Mouse (Mus musculus): ENCODE data around the gene Capzb. TPM values are rescaled to one million over a fixed set of nuclear protein-coding genes. Genes with fewer than 3 reads are reported as not detected.

Capzb gene
- polyA plus RNA-seq, 1 experiment from 2014 or later: 249 TPM

DNA sequence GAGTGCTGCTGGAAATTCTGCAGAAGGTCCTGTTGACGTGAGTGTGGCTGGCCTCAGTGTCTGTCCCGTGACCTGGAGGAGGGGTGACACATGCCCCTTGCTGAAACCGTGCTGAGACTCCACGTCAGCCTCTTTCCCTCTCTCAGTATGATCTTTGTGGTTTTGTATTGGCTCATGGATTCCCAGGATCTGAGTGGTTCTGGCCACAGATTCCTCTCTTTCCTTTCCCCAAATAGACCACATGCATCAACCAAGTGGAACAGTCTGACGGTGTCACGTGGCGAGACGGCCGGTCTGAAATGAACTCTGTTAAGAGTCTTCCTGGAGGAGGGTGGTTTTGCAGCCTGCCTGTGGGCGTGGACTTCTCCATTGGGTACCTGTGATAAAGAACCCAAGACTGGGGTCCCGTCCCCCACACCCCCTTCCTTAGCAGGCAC is 21.3 kb downstream of the Capzb start:
- no peak overlapping the region for H3K27ac ChIP-seq
- ATAC-seq (ENCODE audit: low FRiP score) (no peak), DNase-seq (ENCODE audit: low spot score) (no peak)
- H3K27me3 ChIP-seq (ENCODE audit: control insufficient read depth, insufficient read depth, low read length): no peaks in the 10 kb centered on the region
- WGBS: 69% methylated on average over 11 of the region's 11 CpGs
- peaks cover 19% of the 10 kb centered on the region for H3K4me1 ChIP-seq (replicated peaks; ENCODE audit: control insufficient read depth, insufficient read depth, low read length)
- H3K4me3 ChIP-seq (replicated peaks; ENCODE audit: low read length): no peak overlapping the region
- 0 out of 2 replicates have a peak, but pooled peaks cover 7% of the 10 kb centered on the region for H3K36me3 ChIP-seq (replicated peaks; ENCODE audit: control insufficient read depth, insufficient read depth)
- H3K9me3 ChIP-seq (ENCODE audit: control insufficient read depth, low read length): no peaks in the 10 kb centered on the region
- no peak overlapping the region for H3K4me2 ChIP-seq (replicated peaks)
- no peak overlapping the region for H3K9ac ChIP-seq

DNA sequence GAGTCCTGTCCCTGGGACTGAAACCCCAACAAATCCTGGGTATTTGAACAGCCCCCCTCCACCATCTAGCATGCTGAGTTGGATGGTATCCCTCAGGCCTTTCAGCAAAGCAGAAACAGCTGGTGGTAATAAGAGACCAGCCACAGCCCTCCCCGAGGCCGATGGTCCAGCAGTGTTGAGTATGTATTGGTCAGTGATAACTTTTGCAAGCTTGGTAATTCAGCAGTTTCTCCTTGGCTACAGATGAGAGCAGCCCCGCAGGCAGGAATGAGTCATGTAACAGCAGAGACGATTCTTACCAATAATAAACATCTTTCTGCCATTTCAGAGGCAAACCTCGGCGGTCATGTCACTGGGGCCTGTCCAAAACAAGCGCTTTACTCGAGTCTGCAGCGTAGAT is 23.9 kb downstream of the Capzb start:
- no peak for DNase-seq (ENCODE audit: low spot score)
- Histone ChIP-seq H3K4me3 (replicated peaks; ENCODE audit: low read length) (no peak overlapping the region), H3K9me3 (ENCODE audit: control insufficient read depth, low read length) (no peaks in the 10 kb centered on the region), H3K4me1 (replicated peaks; ENCODE audit: control insufficient read depth, insufficient read depth, low read length) (peaks cover 19% of the 10 kb centered on the region), H3K27me3 (ENCODE audit: control insufficient read depth, insufficient read depth, low read length) (no peaks in the 10 kb centered on the region), H3K36me3 (replicated peaks; ENCODE audit: control insufficient read depth, insufficient read depth) (0 out of 2 replicates have a peak, but pooled peaks cover 7% of the 10 kb centered on the region), H3K9ac (no peak overlapping the region), H3K27ac (no peak overlapping the region), H3K4me2 (replicated peaks) (no peak overlapping the region)
- 79% methylated on average over 9 of the region's 9 CpGs for WGBS
- no peak for ATAC-seq (ENCODE audit: low FRiP score)

DNA sequence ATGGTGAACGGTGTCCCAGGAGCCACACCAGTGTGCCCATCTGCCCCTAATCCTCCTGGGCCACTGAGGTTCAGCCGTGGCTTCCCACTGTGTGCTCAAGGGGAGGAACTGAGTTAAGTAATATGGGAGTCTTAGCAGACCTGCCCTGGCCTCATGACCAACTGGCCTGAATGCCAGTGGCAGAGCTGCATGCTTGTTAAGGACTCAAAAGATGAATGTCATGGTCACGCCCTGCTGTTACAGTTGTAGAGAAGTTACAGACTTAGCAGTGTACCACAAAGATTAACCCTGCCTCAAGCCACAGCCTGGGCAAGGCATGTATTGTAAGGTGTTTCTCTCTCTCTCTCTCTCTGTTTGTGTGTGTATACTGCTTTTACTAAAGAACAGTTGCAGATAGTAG is 25.8 kb downstream of the Capzb start:
- ATAC-seq (ENCODE audit: low FRiP score) (no peak), DNase-seq (ENCODE audit: low spot score) (no peak)
- Histone ChIP-seq H3K4me1 (replicated peaks; ENCODE audit: control insufficient read depth, insufficient read depth, low read length) (peaks cover 13% of the 10 kb centered on the region; the same call in 1 of the 2 replicates), H3K9me3 (ENCODE audit: control insufficient read depth, low read length) (no peaks in the 10 kb centered on the region), H3K27me3 (ENCODE audit: control insufficient read depth, insufficient read depth, low read length) (no peaks in the 10 kb centered on the region), H3K27ac (no peak overlapping the region), H3K36me3 (replicated peaks; ENCODE audit: control insufficient read depth, insufficient read depth) (0 out of 2 replicates have a peak, but pooled peaks cover 7% of the 10 kb centered on the region), H3K4me2 (replicated peaks) (no peak overlapping the region), H3K9ac (no peak overlapping the region), H3K4me3 (replicated peaks; ENCODE audit: low read length) (no peak overlapping the region)
- WGBS: 59% methylated on average over 3 of the region's 3 CpGs

DNA sequence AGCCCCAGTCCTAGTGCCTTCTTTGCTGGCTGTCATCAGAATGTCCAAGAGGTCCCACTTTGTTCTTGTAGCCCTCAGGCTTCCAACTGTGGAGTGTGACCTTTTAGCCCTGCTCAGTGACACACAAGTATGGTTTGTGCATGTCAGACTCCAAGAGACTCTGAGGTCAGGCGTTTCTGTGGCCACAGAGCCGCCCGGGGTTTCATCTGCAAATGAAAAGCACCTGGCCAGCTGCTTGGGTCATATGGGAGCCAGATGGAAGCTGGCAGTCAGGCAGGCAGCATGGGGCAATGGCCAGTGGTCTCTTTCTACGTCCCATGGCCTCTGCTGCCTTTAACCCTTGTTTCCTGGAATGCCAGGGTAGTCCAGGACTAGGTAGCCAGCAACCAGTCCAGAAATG is 27.0 kb downstream of the Capzb start:
- Histone ChIP-seq H3K9me3 (ENCODE audit: control insufficient read depth, low read length) (no peaks in the 10 kb centered on the region), H3K4me3 (replicated peaks; ENCODE audit: low read length) (no peak overlapping the region), H3K4me2 (replicated peaks) (no peak overlapping the region), H3K9ac (no peak overlapping the region), H3K36me3 (replicated peaks; ENCODE audit: control insufficient read depth, insufficient read depth) (0 out of 2 replicates have a peak, but pooled peaks cover 7% of the 10 kb centered on the region), H3K27me3 (ENCODE audit: control insufficient read depth, insufficient read depth, low read length) (no peaks in the 10 kb centered on the region), H3K27ac (no peak overlapping the region), H3K4me1 (replicated peaks; ENCODE audit: control insufficient read depth, insufficient read depth, low read length) (peaks cover 10% of the 10 kb centered on the region; the same call in 1 of the 2 replicates)
- 80% methylated on average over 4 of the region's 4 CpGs for WGBS
- no peak for ATAC-seq (ENCODE audit: low FRiP score)
- DNase-seq (ENCODE audit: low spot score): no peak

DNA sequence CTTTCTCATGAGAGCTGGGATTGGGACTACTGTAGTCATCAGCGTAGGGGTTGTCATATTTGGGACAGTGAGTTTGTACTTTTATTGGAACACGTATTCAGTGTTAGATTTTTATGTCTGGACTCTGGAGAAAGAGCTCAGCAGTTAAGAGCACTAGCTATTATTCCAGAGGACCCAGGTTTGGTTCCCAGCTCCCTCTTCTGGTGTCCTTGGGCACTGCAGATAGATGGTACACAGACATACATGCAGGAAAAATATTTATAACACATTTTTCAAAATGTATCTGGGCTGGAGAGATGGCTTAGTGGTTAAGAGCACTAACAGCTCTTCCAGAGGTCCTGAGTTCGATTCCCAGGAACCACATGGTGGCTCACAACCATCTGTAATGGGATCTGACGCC is 28.3 kb downstream of the Capzb start:
- H3K9me3 ChIP-seq (ENCODE audit: control insufficient read depth, low read length): no peaks in the 10 kb centered on the region
- H3K27ac ChIP-seq: no peak overlapping the region
- H3K4me3 ChIP-seq (replicated peaks; ENCODE audit: low read length): no peak overlapping the region
- peaks cover 12% of the 10 kb centered on the region for H3K36me3 ChIP-seq (replicated peaks; ENCODE audit: control insufficient read depth, insufficient read depth)
- H3K9ac ChIP-seq: no peak overlapping the region
- no peak overlapping the region for H3K4me2 ChIP-seq (replicated peaks)
- DNase-seq (ENCODE audit: low spot score) (peak; percentile 42), ATAC-seq (ENCODE audit: low FRiP score) (no peak)
- H3K4me1 ChIP-seq (replicated peaks; ENCODE audit: control insufficient read depth, insufficient read depth, low read length): peaks cover 10% of the 10 kb centered on the region; the same call in 1 of the 2 replicates
- no peaks in the 10 kb centered on the region for H3K27me3 ChIP-seq (ENCODE audit: control insufficient read depth, insufficient read depth, low read length)
- WGBS: 93% methylated on average over 4 of the region's 4 CpGs

DNA sequence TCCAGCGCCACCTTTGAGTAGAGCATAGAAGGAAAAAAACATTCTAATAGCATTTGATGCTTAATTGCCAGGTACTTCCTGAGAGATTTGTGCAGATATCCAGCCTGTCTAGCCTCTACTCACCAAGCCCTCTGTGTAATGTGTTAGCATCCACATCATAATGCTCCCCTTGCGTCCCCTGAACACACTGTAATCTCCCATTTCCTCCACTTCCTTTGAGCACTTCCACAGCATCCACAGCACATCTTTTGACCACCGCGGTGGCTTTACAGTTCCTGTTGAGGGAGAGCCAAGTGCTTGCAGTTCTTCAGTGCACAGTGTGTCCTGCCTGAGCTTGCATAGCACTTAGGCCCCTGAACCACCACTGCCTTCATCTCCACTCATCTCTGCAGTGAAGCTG is 29.1 kb downstream of the Capzb start:
- H3K4me2 ChIP-seq (replicated peaks): no peak overlapping the region
- H3K36me3 ChIP-seq (replicated peaks; ENCODE audit: control insufficient read depth, insufficient read depth): peaks cover 18% of the 10 kb centered on the region
- no peak overlapping the region for H3K4me3 ChIP-seq (replicated peaks; ENCODE audit: low read length)
- no peaks in the 10 kb centered on the region for H3K9me3 ChIP-seq (ENCODE audit: control insufficient read depth, low read length)
- no peak overlapping the region for H3K27ac ChIP-seq
- WGBS: 91% methylated on average over 4 of the region's 4 CpGs
- H3K27me3 ChIP-seq (ENCODE audit: control insufficient read depth, insufficient read depth, low read length): no peaks in the 10 kb centered on the region
- ATAC-seq (ENCODE audit: low FRiP score) (no peak), DNase-seq (ENCODE audit: low spot score) (no peak)
- H3K4me1 ChIP-seq (replicated peaks; ENCODE audit: control insufficient read depth, insufficient read depth, low read length): 0 out of 2 replicates have a peak, but pooled peaks cover 3% of the 10 kb centered on the region
- no peak overlapping the region for H3K9ac ChIP-seq

DNA sequence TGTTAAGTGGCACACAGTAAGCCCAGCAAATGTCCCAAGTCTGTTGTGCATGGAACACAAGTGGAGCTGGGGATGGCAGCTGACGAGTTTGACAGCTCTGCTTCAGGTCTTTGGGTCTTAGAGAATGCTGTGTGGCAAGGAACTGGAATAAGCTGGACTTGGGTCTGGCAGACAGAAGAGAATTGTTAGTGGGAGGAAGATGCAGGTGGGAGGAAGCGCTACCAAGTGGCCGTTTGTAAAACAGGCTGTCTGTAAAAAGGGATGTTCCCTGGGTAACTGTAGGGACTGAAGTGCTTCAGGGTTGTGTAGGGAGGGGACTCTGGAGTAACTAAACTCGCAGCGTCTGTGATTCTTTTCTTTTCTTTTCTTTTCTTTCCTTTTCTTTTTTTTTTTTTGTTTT is 32.4 kb downstream of the Capzb start:
- Histone ChIP-seq H3K4me1 (replicated peaks; ENCODE audit: control insufficient read depth, insufficient read depth, low read length) (peaks cover 2% of the 10 kb centered on the region; the same call in 1 of the 2 replicates), H3K9me3 (ENCODE audit: control insufficient read depth, low read length) (no peaks in the 10 kb centered on the region), H3K9ac (no peak overlapping the region), H3K36me3 (replicated peaks; ENCODE audit: control insufficient read depth, insufficient read depth) (peaks cover 11% of the 10 kb centered on the region), H3K27ac (no peak overlapping the region), H3K4me3 (replicated peaks; ENCODE audit: low read length) (no peak overlapping the region), H3K4me2 (replicated peaks) (no peak overlapping the region), H3K27me3 (ENCODE audit: control insufficient read depth, insufficient read depth, low read length) (no peaks in the 10 kb centered on the region)
- DNase-seq (ENCODE audit: low spot score) (no peak), ATAC-seq (ENCODE audit: low FRiP score) (no peak)
- 69% methylated on average over 5 of the region's 5 CpGs for WGBS

DNA sequence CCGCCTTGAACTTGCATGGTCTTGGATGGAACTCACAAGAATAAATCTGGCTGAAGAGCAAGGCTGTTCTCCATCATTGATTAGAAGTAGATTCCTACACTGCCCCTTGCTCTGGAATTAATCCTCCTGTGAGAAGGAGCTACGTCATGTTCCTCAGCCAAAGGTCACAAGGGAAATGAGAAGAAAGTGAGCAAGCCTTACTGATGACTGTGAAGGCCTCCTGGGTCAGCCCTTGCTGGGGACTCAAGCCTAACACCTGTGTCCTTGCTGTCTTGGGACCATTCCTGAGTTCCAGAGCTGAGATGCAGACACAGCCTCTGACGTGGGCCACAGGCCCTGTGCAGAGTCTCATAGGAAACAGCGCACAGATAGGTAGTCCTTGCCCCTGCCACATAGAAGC is 33.2 kb downstream of the Capzb start:
- Histone ChIP-seq H3K9me3 (ENCODE audit: control insufficient read depth, low read length) (no peaks in the 10 kb centered on the region), H3K36me3 (replicated peaks; ENCODE audit: control insufficient read depth, insufficient read depth) (peaks cover 11% of the 10 kb centered on the region), H3K4me1 (replicated peaks; ENCODE audit: control insufficient read depth, insufficient read depth, low read length) (peaks cover 9% of the 10 kb centered on the region), H3K4me2 (replicated peaks) (no peak overlapping the region), H3K9ac (no peak overlapping the region), H3K4me3 (replicated peaks; ENCODE audit: low read length) (no peak overlapping the region), H3K27me3 (ENCODE audit: control insufficient read depth, insufficient read depth, low read length) (no peaks in the 10 kb centered on the region), H3K27ac (no peak overlapping the region)
- DNase-seq (ENCODE audit: low spot score): no peak
- WGBS: 84% methylated on average over 4 of the region's 4 CpGs
- ATAC-seq (ENCODE audit: low FRiP score): no peak

DNA sequence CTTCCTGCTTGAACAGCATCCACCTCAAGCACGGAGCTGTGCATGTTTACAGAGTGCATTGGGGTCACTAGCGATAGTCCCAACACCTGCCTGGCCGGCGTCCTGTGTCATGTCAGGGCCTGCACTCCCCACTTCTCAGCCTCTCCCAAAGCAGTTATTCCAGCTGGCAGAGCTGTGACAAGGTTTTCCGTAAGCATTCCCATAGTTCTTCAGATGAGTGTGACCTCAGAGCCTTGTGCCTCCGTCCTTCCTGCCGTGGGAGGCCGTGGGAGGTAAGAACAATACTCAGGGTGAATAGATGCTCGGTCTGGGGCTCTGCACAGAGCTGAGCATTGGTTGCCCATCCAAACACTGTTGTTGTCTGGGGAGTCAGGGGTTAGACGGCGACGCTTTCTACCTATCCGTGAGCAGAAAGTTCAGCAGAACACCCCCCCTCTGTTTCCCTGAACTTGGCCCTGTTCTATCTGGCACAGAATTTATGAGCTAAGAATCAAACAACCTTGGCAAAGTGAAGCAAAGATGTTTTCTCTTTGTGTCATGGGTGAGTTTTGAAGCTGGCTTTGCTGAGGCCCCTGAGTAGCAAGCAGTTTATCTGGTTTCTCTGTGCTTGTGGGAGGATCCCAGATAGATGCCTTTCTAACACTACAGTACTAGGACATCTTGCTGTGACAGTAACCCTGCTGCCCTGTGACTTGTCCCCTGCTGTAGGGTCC is 34.0 kb downstream of the Capzb start:
- peaks cover 11% of the 10 kb centered on the region for H3K36me3 ChIP-seq (replicated peaks; ENCODE audit: control insufficient read depth, insufficient read depth)
- WGBS: 79% methylated on average over 13 of the region's 13 CpGs
- ATAC-seq (ENCODE audit: low FRiP score): no peak
- H3K4me2 ChIP-seq (replicated peaks): no peak overlapping the region
- no peak overlapping the region for H3K4me3 ChIP-seq (replicated peaks; ENCODE audit: low read length)
- no peaks in the 10 kb centered on the region for H3K9me3 ChIP-seq (ENCODE audit: control insufficient read depth, low read length)
- no peaks in the 10 kb centered on the region for H3K27me3 ChIP-seq (ENCODE audit: control insufficient read depth, insufficient read depth, low read length)
- no peak overlapping the region for H3K9ac ChIP-seq
- no peak overlapping the region for H3K27ac ChIP-seq
- DNase-seq (ENCODE audit: low spot score): no peak
- H3K4me1 ChIP-seq (replicated peaks; ENCODE audit: control insufficient read depth, insufficient read depth, low read length): peaks cover 9% of the 10 kb centered on the region
